Mouse (Mus musculus): ENCODE results near the gene Zfp809.
"Not testable (repeated sequence)": the region's sequence is repeated elsewhere in the genome, so short reads cannot be mapped to it uniquely, and the experiment has no call there.

Zfp809 gene

DNA sequence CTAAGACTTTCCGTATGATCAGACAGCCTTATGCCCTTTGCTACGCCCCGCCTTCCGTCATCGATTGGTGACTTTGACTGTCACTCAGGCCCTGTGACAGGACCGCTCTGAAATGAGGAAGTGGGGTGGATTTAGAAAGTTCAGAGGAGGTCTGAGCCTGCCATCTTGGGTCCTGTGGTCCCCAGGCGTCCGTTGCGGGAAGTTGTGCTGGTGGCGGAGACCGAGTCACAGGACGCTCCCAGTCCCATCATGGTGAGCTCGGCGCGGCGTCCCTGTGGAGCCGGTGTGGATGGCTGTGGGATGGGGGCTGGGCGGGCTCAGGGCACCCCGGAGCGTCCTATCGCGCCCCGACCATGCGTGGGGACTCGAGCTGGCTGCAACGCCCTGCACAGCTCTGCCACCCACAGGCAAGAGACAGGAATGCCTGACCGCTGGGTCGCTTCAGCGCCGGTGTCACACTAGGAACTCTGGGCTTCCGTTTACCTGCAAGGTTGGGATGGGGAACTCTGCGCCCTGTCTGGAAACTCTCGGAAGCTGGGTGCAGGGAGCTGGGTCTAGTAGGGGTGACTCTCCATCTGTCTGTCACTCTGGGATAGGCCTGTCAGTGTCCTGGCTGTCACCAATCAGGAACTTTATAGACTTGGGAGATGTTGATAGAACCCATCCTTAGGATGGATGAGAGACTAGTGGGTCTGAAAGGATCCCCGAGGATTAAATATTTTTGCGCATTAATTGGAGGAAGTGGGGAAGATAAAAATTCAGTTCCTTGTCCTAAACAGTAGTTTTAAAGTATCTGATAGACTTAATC is at the start of gene Zfp809:
TSS of gene Zfp809 (plus strand) at position 134 of the 808 bp plus-strand sequence.
- peak; percentile 98 for DNase-seq (ENCODE audit: low spot score)

DNA sequence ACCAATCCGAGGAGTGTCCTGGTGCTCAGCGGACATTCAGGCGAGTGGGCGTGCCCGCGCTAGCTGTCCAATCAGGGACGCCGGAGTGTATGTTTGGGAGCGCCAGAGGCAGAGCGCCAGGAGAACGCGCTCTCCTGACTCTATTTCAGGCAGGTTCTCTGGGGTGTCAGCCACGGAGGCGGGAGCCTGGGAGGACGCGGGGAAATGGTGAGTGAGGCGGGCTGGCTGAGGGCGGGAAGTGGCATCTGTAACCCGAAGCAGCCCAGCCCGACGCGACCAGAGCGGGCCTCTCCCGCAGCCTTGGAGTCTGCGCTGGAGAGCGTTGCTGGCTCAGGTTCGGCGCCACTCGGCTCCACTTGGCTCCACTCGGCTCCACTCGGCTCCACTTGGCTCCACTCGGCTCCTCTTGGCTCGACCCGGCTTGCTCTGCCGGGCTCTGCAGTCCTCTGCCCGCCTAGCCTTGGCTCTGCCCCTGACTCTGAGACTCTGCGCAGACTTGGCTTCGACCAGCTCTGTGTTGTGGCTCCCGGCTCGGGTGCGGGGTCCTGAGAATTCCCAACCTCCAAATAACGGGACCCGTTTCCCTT is 37.4 kb upstream of the Zfp809 start, which contains the start of gene Zfp872:
TSS of gene Zfp872 (plus strand) at position 66 of the 587 bp plus-strand sequence.
- DNase-seq (ENCODE audit: low spot score): no peak

DNA sequence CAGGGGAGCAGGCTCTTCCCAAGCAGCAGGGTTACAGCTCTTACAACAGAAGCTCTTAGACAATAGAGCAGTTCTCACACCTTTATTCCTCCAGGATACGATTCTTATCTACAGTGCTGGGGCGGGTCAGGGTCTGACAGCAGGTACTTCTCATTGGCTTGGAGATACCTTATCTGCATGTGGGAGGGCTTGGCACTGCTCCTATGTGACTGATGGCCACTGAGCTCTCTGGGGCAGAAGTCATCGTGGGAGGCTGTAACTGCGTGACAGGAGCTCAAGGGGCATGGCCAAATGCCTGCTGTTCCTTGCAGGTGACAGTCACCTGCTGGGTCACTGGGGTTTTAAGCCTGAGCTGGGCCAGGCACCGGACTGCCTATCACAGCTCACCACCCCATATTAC is 29.1 kb upstream of the Zfp809 start:
- no peak for DNase-seq (ENCODE audit: low spot score)

DNA sequence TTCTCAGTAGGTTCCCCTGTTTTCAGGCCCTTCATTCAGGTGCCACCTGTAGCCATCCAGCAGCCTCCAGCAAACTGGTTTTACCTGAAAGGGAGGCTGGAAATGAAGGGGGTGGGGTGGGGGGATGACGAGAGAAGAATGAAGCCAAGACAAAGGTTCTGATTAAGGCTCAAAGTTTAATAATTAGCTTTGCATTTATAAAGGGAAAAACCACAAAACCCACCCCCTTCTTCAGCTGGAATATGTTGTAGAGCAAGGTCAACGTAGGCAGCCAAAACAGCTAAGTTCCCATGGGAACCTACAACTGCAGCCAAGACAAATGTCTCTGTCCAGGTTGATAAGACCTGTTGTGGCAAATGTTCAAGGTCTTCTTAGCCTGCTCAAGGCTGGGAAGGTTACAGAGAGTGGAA is 11.7 kb upstream of the Zfp809 start:
- no peak for DNase-seq (ENCODE audit: low spot score)

DNA sequence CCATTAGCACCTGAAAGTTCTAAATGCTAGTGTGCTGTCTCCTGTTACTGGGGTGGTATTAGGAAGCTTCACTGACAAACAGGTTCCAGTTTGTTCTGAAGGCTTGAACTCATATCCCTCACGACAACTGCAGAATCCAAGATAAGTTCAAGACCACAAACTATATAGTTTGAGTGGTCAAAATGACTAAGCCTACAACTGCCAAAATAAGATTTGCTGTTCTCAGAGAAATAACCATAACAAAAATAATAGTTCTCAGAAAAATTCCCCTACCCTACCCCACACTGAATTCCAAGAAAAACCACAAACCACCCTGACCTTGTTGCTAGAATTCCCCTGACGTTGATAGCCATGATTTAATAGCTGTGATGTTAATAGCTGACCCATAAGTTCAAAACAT is 11.0 kb upstream of the Zfp809 start:
- DNase-seq (ENCODE audit: low spot score): no peak

GRCm38 (mm10) chr9:22216705-22217104 is 8.8 kb upstream of the Zfp809 start:
- no peak for DNase-seq (ENCODE audit: low spot score)

DNA sequence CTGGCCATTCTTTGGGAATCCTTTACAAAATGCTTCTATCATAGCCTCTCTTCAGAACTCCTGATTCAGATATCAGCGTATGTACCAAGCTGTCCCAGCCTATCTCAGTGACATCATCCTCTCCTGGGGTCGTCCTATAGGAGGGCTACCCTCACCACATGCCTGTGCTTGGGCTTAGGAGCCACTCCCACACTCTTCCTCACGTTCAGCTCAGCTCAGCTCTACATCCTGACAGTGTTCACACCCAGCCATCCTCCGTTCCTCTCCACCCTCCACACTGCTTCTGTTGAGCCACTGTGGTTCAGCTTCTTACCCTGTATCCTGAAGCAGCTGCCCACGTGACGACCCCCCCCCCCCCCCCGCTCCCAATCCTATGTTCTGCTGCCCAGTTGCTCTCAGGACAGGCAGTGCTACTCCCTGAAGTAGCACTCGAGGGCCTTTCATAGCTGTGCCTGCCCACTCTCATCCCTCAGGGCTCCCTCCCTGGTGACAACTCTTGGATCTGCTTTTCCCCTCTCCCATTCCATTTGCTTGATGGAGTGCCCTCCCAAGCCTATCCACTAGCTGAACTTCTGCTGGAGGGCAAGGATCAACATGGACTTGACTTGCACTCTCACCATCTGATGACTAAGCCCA is 7.5 kb upstream of the Zfp809 start:
- DNase-seq (ENCODE audit: low spot score): no peak

- DNase-seq (ENCODE audit: low spot score): no peak
Observed at GRCm38 (mm10) chr9:22224066-22224465, 1.4 kb upstream of the Zfp809 start.

DNA sequence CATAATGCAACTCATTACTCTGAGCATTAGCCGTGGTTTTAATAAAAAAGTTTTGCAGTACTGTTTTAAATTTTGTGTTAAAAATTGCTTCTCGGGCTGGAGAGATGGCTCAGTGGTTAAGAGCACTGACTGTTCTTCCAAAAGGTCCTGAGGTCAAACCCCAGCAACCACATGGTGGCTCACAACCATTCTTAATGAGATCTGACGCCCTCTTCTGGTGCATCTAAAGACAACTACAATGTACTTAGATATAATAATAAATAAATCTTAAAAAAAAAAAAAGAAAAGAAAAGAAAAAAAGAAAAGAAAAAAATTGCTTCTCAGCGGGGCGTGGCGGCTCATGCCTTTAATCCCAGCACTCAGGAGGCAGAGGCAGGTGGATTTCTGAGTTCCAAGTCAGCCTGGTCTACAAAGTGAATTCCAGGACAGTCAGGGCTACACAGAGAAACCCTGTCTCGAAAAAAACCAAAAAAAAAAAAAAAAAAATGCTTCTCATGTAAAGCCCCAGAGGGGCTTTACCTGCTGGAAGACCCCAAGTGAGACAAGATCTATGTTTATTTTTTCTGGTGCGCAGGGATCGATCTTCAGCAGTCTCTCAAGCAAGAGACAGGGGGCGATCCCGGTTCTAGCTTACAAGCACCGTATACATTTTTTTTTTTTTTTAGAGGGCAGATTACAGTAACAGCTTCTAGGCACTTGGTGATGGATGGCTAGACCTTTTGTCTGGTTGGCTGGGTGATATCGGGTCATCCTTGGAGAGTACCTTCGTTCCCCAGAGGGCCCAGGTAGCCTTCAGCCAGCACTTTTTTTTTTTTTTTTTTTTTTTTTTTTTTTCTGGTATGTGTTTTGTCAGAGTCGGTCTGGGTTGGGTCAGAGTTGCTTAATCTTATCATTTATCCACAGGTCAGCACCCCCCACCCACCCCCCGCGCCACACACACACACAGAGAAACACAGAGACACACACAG is 694 bp upstream of the Zfp809 start:
- DNase-seq (ENCODE audit: low spot score): peak; percentile 68

DNA sequence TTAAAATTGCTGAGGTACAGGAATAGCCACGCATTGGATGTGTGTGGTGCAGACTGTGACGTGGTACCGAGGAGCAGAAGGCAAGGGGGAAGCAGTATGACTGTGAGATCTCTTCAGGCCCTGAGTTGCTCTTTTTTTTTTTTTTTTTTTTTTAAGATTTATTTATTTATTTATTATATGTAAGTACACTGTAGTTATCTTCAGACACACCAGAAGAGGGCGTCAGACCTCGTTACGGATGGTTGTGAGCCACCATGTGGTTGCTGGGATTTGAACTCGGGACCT is 817 bp downstream of the Zfp809 start:
- not testable (repeated sequence) for DNase-seq (ENCODE audit: low spot score)

DNA sequence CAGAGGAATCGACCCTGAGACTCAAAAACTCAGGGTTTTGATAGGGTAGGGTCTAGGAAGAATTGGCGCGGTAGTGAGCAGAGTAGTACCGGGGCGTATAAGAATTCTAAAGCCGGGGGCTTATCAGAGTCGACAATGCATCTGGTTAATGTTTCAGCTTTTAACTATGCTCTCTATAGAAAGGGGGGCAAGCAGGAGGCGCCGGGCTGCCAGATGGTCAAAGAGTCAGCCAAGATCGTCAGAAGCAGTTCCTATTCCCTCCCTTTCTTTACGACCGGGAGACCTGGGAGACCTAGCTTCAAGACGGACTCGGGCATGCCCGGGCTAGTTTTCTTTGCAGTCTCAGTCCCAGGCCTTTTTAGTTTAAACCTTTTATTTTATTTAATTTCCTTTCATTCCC is 1.3 kb downstream of the Zfp809 start:
- DNase-seq (ENCODE audit: low spot score): no peak

GRCm38 (mm10) chr9:22229386-22230026 is 4.0 kb downstream of the Zfp809 start:
- no peak for DNase-seq (ENCODE audit: low spot score)

GRCm38 (mm10) chr9:22230061-22230460 is 4.5 kb downstream of the Zfp809 start:
- no peak for DNase-seq (ENCODE audit: low spot score)

DNA sequence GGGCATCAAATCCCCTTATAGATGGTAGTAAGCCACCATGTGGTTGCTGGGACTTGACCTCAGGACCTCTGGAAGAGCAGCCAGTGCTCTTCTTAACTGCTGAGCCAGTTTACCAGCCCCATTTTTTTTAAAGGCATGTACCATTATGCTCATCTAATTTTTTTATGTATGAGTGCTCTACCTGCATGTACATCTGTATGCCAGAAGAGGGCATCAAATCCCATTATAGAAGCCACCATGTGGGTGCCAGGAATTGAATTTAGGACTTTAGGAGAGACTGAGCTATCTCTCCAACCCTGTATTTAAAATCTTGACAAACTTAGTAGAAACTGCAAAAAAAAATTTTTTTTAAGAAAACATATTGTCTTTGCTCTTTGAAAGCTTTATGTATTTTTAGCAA is 5.0 kb downstream of the Zfp809 start:
- DNase-seq (ENCODE audit: low spot score): peak; percentile 7

- DNase-seq (ENCODE audit: low spot score): no peak
Observed at GRCm38 (mm10) chr9:22240001-22240400, 14.5 kb downstream of the Zfp809 start.

- DNase-seq (ENCODE audit: low spot score): no peak
Observed at GRCm38 (mm10) chr9:22244242-22244641, 18.7 kb downstream of the Zfp809 start.

- DNase-seq (ENCODE audit: low spot score): no peak
Observed at GRCm38 (mm10) chr9:22256579-22256978, 31.1 kb downstream of the Zfp809 start.

GRCm38 (mm10) chr9:22258784-22259183 is 33.3 kb downstream of the Zfp809 start:
- no peak for DNase-seq (ENCODE audit: low spot score)

DNA sequence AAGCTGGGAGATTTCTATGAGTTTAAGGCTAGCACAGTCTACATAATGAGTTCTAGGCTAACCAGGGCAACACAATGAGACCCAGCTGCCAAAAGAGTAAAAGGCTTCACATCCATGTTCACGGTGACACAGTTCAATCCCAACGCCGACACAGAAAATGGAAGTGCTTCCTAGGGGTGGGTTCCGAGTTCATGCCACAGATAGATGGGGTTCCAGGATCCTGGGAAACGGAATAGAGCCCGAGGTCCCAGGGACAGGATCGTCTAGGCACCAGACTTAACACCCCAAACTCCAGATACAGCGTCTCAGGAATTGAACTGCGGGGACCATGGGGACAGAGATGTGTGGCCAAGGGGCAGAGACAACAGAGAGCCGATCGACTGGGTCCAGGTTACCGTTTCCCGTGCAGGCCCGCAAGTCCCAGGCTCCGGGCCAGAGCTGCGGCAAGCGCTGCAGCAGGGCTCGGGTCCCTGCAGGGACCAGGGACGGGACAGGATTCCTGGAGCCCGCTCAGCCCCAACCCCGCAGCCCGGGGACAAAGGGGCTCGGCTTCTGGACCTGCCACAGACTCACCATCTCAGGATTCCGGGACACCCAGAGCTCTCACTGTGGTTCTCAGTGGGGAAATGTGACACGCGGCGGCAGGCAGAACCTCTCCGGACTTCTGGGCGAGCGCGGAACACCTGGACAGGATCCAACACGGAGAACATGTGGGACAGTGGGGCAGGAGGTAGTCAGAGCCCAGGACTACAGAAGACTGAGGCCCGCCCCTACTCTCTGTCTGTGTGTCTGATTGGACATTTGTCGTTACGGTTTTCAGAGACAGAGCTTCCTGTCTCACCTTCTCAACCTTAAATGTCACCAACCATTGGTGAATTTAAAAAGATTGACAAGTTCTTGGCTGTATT is 33.9 kb downstream of the Zfp809 start, which contains the start of gene Zfp599:
TSS of gene Zfp599 (minus strand) at position 712 of the 908 bp plus-strand sequence.
- DNase-seq (ENCODE audit: low spot score): peak; percentile 66

GRCm38 (mm10) chr9:22260092-22260422 is 34.5 kb downstream of the Zfp809 start:
- DNase-seq (ENCODE audit: low spot score): no peak

GRCm38 (mm10) chr9:22261594-22261993 is 36.1 kb downstream of the Zfp809 start:
- no peak for DNase-seq (ENCODE audit: low spot score)

All from T-cell, adult 2 months (primary cell).